Mouse (Mus musculus): ENCODE data around the gene Gm42372.

DNA sequence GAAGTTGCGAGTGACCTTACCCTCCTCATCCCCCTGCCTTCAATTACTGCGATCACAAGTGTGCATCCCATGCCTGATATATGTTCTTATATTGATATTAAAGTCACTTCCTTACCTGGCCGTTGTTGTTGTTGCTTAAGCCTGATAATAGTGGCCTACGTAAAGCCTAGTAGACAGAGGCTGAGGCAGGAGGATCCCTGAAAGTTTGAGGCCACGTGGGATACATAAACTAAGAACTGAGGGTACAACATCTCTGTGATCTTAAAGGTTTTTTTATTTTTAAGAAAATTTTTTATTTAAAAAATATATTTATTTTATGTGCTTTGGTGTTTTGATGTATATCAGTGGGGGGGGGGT, 9.5 kb downstream of the Gm42372 start, which contains the start of gene Ccdc8:
- TF ChIP-seq CTCF (IDR thresholded peaks at IDR 0.05; ENCODE audit: borderline replicate concordance, insufficient read depth, low read length) (no peak), POLR2A (IDR thresholded peaks at IDR 0.05; ENCODE audit: low read depth, low read length) (no peak)

All from embryonic fibroblast, embryonic 13.5 days (primary cell).